Mouse (Mus musculus): ENCODE results near the gene Aifm3. TPM values are rescaled to one million over a fixed set of nuclear protein-coding genes. Genes with fewer than 3 reads are reported as not detected.

The Aifm3 gene
- total RNA-seq (2022): under 1 TPM in 1 of 4 experiments, not detected in 3; 0.35 TPM

DNA sequence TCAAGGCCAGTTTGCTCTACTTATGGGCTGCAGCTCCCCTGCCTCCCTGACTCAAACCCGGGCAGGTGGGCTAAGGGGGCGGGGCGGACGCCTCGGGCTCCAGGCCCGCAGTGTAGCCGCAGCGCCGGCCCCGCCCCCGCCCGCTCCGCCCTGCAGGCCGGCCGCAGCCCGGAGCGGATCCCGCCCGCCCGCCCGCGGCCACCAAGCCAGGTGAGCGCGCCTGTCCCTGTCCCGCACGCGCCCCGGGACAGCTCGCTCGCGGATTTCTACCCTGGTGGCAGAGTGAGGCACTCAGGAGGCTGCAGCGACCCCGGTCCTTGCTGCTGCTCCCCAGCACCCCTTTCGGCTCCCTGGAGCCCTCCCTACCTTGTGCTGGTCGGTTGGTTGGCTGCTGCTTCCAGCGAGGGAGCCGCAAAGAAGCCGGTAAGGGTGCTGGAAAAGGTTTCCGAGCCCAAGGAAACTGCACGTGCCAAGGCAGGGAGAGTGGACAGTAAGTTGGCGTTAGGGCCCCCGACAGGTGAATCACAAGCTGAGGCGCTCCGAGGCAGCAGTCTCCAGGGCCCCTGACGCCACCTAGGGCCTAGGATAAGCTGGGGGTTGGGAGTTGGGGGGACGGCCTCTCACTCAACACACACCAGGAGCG is at the start of gene Aifm3:
Gene Aifm3, plus strand, starts transcription at position 143 of the 643 bp plus-strand sequence.
- no peak for DNase-seq (ENCODE audit: low spot score)

- peak; percentile 98 for DNase-seq (ENCODE audit: low spot score)
Measured at GRCm38 (mm10) chr16:17451541-17452372, 37.7 kb upstream of the Aifm3 start, which contains the start of gene Crkl. Crkl (plus strand) TSS chr16:17451987.

GRCm38 (mm10) chr16:17452373-17452715 is 37.1 kb upstream of the Aifm3 start:
- DNase-seq (ENCODE audit: low spot score): no peak

GRCm38 (mm10) chr16:17456901-17457300 is 32.5 kb upstream of the Aifm3 start:
- no peak for DNase-seq (ENCODE audit: low spot score)

GRCm38 (mm10) chr16:17460254-17460653 is 29.2 kb upstream of the Aifm3 start:
- DNase-seq (ENCODE audit: low spot score): no peak

GRCm38 (mm10) chr16:17461596-17461995 is 27.8 kb upstream of the Aifm3 start:
- no peak for DNase-seq (ENCODE audit: low spot score)

DNA sequence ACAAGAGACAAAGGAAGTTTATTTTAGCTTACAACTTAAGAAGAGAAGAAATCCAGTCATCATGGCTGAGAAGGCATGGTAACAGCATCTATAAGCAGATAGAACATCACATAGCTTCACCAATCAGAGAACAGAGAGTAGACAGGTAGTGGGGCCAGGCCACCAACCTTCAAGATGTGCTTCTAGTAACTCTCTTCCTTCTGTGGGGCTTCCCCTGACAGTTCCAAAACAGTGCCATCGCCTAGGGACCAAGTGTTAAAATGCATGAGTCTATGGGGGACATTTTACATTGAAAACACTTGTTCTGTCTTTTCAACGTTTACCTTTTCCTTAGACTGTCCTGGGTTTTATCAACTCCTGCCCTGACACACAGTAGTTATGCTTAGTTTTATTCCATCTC is 26.2 kb upstream of the Aifm3 start:
- no peak for DNase-seq (ENCODE audit: low spot score)

DNA sequence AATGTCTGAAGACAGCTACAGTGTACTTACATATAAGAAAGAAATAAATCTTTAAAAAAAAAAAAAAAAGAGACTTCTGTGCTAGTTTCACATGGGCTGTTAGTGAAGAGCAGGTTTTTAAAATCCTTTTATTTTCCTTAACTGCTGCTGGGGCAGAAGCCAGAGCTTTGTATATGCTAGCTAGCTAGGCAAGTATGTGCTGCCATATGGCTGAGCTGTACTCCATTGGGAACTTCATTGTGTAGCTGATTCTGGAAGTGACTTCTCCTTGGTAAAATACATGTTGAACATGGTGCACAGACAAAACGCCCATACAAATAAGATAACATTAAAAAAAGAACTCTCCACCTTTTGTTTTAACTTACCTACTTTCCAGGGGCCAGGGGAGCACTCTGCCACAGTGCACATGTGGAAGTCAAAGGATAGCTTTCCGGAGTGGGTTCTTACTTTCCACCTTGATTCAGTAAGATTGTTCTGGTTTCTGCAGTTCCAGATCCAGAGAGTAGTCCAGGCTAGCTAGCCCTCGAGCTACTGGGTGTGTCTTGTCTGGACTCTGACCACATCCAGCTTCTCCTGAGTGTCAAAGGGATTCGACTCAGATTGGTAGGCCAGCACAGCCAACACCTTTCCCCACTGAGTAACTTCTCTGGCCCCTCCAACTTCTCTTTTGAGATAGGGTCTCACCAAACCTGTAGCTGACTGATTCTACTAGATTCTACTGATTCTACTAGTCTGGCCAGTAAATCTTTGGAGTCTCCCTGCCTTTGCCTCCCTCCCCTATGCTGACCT is 22.3 kb upstream of the Aifm3 start:
- no peak for DNase-seq (ENCODE audit: low spot score)

DNA sequence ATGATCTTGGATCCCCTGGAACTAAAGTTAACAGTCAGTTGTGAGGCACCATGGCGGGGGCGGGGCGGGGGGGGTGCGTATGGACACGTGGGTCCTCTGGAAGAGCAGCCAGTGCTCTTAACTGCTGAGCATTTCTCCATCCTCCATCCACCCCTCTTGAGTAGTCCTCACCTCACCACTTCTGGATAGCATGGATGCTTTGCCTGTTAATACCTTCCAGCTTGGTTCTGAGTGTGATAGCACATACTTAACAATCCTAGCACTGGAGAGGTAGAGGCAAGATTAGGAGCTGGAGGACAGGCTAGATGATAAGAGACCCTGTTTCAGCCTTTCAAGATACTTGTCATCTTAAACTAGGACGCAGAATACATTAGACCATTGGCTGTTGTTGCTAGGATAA is 16.9 kb upstream of the Aifm3 start:
- DNase-seq (ENCODE audit: low spot score): no peak

DNA sequence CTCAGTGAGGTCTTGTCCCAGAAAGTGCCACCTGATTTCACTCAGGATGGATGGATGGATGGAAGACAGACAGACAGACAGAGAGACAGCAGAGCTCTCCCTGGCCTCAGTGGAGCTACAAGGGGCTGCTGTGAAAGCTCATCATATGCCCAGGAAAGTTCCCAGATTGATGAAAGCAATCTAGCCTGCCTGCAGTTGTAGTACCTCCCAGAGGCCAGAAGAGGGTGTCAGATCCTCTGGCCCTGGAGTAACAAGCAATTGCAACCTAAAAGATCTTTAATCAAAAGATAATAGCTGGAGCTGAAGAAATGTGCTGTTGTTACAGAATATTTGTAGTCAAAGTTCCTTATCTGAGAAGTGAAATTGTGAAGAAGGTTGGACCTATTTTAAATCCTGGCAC is 15.3 kb upstream of the Aifm3 start:
- DNase-seq (ENCODE audit: low spot score): no peak

DNA sequence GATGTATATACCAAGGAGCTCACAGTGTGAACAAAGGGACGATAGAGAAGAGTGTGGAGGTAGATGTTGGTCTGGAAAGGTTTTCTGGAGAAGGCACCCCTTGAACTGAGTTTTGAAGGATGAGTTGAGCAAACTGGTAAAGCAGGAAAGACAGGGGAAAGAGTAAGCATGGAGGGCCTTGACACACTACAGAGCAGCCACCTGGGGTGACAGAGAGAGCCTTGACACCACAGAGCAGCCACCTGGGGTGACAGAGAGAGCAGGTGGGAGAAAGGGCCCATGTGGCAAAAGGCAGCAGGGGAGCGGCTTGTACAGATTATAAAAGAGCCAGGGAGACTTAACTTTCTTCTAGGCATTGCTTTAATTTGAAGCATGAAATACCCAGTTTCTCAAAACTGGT is 14.7 kb upstream of the Aifm3 start:
- no peak for DNase-seq (ENCODE audit: low spot score)

DNA sequence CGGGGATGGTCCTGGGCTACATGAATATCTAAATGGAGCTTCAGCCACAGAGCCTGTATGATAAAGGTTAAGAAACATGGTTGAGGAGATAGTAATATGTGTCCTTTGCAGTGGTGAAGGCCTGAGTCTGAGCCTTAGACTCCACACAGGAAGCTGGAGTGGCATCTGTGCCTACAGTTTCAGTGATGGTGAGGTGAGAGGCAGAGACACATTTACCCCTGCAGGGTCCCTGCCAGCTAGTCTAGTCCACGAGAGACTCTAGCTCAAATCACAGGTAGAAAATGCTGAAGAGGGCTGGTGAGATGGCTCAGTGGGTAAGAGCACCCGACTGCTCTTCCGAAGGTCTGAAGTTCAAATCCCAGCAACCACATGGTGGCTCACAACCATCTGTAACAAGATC is 14.1 kb upstream of the Aifm3 start:
- DNase-seq (ENCODE audit: low spot score): no peak

GRCm38 (mm10) chr16:17478331-17478943 is 11.0 kb upstream of the Aifm3 start:
- DNase-seq (ENCODE audit: low spot score): no peak

DNA sequence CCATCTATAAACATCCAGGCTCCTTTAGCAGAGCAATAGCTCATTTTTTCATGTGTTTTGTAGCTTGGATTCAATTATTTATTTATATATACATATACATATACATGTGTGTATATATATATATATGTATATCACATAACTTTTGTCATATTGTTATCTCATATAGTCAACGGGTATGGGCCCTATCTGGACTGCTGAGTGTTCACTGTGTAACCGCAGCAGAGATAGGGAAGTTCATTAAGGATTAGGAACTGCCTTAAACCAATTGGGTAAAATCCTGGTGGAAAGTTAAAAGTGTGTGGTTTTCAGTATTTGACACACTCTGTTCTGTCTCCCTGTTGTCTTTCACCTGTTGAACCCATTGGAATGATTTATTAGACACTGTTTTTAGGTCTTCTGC is 7.9 kb upstream of the Aifm3 start:
- no peak for DNase-seq (ENCODE audit: low spot score)

DNA sequence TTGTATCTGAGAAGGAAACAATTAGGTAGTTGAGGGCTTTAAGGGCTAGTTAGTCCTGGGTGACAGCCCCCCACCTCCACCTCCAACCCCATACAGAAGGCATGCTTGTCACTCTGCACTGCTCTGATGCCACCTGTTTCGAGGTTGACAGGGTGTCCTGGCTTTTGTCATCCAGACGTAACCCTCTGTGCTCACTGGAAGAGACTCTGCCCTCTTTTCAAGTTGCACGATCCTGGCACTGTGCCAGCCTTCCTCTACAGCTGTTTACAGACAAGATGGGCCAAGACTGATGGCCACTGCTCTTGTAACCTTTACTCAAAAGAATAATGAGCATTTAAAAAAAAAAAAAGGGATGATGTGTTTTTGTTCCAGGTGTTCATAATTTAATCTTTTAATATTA is 2.9 kb upstream of the Aifm3 start:
- peak; percentile 13 for DNase-seq (ENCODE audit: low spot score)

DNA sequence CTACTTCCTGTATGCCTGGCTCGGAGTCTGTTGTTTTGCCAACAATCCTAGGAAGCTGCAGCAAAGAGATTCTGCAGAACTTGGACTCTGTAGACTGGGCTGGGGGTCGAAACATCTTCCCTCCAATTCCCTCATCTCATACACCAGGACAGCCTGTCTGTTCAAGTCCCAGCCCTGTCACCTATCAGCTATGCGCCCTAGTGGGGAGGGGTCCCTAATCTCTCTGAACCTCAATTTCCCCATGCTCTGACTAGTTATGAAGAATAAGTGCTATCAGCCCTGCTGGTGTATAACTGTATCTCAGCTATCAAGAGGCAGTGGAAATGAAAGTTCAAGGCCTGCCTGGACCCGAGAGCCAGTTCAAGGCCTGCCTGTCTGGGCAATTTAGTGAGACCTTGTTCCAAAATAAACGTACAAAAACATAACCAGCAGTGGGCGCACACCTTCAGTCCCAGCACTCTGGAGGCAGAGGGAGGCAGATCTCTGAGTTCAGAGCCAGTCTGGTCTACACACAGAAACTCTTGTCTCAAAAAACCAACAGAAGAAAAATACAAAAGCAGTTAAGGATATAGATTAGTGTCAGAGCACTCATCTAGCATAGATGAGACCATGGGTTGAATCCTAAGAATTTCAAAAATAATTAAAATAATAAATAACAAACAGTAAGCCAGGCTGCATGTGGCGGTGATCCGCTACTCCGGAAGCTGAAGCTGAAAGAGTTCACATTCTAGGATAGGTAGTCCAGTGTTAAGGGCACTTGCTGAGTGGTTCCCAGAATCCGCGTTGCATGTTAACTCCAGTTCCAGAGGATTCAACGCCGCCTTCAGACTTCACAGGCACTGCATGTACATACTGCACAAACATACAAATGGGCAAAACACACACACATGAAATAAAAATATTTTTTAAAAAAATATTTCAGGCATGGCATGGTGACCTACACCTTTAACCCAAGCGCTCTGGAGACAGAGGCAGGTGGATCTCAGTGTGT is 638 bp upstream of the Aifm3 start:
- DNase-seq (ENCODE audit: low spot score): no peak

GRCm38 (mm10) chr16:17491154-17491553 is 1.7 kb downstream of the Aifm3 start:
- DNase-seq (ENCODE audit: low spot score): no peak

DNA sequence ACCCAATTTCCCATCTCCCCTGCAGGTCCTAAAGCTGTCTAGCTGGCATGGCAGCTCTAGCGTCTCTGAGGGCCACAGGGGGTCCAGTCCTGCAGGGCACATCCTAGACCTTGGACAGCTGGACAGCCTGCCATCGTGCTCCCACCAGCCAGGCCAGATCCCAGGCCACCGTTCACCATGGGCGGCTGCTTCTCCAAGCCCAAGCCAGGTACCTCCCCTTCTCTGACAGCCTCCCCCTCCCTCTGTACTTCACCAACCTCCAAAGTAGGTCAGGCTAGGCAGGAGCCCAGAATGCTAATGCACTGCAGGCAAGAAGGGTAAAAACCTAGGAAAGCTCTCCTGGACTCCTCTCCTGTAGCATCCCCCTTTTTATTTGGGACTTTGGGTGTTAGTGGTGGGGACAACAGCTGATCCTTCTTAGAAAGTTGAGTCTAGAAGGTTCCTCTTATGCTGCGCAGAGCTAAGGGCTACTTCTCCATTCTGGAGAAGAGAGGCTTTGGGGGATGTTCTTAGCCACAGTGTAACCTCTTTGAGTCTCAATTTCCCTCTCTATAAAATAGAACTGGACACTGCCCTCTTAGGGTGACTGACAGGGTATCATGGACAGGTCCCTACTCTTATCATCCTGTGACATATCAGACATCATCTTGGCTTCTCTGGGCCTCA is 2.6 kb downstream of the Aifm3 start:
- DNase-seq (ENCODE audit: low spot score): no peak

- no peak for DNase-seq (ENCODE audit: low spot score)
Measured at GRCm38 (mm10) chr16:17496499-17497305, 7.3 kb downstream of the Aifm3 start.
